Mouse (Mus musculus) cerebellum, adult 11 months (tissue): ENCODE data around the gene Dohh.

Source experiments
- DNase-seq: peaks from one replicate; pipeline ENCODE4 v3.0.0; 2022

Gene Dohh

DNA sequence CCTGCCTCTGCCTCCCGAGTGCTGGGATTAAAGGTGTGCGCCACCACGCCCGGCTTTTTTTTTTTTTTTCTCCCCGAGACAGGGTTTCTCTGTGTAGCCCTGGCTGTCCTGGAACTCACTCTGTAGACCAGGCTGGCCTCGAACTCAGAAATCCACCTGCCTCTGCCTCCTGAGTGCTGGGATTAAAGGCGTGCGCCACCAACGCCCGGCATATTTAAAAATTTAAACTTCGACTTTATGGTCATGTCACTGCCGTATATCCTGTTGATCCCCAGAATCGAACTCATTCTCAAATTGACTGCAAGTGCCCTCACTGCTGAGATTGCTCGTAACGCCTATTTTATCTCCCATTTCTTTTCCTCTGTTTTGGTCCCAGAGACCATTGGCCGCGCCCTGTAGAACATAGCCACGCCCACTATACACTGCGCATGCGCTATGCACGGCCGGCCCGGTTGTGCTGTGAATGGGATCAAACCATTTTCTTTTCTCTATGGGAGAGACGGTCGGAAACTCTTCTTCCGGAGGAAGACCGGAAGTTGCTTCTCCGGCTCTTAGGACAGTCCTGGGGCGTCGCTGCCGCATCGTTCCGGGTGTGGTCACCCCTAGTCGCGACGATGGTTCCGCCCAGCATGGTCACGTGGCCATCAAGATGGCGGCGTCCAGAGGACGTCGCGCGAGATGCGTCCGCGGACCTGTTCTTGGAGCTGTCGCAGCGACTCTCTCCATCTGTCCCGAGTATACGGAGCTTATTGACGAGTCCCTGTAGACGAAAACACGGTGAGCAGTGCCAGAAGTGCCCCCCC lies at the start of gene Dohh, which contains the start of gene Gm48551:
Gene Dohh (plus strand): TSS at position 627 of the 803 bp plus-strand sequence.
Gene Gm48551 (plus strand): TSS at position 665 of the 803 bp plus-strand sequence.
- peak; percentile 99 for DNase-seq

DNA sequence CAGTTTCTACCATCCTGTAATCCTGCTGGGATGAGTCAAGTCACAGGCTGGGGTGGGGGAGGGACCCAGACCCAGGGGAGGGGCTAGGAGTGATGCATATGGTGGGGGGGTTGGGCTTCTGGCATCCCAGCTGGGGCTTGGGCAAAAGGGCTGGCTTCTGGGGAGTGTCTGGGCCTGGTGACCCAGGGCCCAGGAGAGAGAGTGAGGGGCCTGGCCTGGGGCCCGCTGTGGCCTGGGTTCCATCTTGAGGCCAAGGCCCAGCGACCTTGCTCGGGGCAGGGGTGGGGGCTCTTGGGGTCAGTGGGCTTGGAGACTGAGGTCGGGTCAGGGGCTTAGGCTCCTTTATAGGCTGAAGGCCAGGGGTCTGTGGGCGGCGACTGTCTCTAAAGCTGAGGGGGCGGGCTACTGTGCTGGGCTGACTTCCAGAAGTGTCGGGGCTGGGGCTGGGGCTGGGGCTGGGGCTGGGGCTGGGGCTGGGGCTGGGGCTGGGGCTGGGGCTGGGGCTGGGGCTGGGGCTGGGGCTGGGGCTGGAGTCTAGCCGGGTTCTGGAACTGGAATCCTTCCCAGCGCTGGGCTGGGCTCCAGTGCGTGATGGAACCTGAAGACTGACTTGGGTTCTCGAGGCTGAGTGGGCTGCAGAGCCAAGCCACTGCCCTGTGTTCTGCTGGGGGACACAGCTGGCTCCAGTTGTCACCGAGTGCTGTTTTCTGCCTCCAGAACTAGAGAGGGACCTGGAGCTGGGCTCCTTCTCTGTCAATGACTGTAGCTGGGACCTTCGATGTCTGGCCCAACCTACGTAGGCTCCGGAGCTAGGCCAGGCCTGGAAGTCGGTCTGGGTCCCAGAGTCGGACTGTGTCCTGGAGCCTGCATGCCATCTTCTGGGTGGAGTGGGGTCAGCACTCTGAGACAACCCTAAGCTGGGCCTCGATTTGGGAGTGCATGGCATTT lies 48.6 kb upstream of the Dohh start:
- no peak for DNase-seq

GRCm38 (mm10) chr10:81336558-81336957 lies 47.7 kb upstream of the Dohh start:
- no peak for DNase-seq

GRCm38 (mm10) chr10:81340551-81341332 lies 43.5 kb upstream of the Dohh start:
- no peak for DNase-seq

GRCm38 (mm10) chr10:81341333-81341949 lies 42.8 kb upstream of the Dohh start:
- DNase-seq: peak; percentile 54

GRCm38 (mm10) chr10:81342686-81343505 lies 41.3 kb upstream of the Dohh start, which contains the start of gene Gipc3:
Gipc3 (minus strand) TSS chr10:81343266.
- DNase-seq: no peak

- no peak for DNase-seq
These were observed 39.6 kb upstream of the Dohh start for GRCm38 (mm10) chr10:81344421-81345161.

GRCm38 (mm10) chr10:81345162-81345534 lies 39.1 kb upstream of the Dohh start:
- DNase-seq: no peak

GRCm38 (mm10) chr10:81346453-81347067 lies 37.7 kb upstream of the Dohh start:
- DNase-seq: no peak

GRCm38 (mm10) chr10:81349146-81349545 lies 35.1 kb upstream of the Dohh start:
- DNase-seq: no peak

DNA sequence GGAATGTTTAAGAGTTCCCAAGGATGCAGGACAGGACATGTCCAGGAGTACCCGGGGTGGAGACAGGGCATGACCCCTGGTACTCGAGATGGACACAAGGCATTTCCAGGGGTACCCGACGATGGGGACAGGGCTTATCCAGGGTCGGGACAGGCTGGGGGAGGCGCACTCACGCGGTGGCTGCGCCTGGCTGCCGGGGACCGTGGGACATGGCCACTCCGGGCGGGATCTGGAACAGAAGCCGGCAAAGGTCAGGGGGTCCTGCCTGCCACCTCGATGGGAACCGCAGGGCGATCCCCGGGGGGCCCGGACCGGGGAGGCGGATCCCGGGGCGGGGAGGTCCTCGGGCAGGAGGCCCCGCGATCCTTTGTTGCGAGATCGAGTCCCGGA lies 34.3 kb upstream of the Dohh start:
- no peak for DNase-seq

- peak; percentile 99 for DNase-seq
These were observed 33.7 kb upstream of the Dohh start, which contains the start of gene Hmg20b for GRCm38 (mm10) chr10:81350351-81351063. Hmg20b (minus strand) TSS chr10:81350480.

DNA sequence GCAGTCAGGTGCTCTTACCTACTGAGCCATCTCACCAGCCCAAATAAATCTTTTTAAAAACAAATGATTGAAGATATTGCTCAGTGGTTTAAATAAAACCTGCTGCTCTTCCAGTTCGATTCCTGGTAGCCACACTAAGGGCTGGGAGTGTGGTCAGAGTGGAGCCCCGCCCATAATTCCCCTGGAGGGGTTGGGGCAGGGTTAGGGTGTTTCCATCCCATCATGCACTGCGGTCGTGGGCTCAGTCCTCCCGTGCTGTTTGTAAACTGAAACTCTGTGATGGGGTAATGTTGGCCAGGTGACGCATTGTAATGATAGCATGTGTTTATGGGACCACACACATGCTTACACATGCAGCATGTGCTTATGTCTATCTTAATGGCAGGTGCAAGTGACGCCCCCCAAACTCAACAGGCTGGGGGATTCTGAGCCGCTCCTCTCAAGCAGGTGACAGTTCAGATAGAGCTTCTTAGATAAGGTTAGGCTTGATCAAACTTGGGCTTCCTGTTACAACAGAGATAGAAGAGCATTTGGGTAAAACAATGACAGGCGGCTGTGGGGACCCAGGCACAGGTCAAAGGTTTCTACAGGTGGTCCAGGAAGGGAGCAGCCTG lies 32.4 kb upstream of the Dohh start:
- no peak for DNase-seq

GRCm38 (mm10) chr10:81354738-81355477 lies 29.3 kb upstream of the Dohh start:
- no peak for DNase-seq

DNA sequence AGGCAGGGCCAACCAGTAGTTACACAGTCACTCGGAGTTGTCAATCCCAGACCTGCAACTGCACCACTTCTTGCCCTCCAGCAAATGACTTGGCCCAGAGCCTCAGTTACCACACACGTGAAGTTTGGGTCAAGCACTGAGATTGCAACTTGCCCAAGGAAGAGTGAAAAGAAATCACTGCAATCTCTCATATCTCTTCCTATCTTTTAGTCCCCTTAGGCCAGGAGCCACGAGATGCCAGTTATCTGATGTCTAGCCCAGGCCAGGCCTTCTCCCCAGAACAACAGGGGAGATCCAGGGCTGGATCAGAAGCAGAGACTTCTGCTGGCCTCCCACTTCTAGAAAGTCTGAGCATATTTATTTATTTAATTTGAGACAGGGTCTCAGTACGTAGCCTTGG lies 28.7 kb upstream of the Dohh start:
- DNase-seq: no peak

GRCm38 (mm10) chr10:81356352-81356990 lies 27.8 kb upstream of the Dohh start:
- DNase-seq: no peak

DNA sequence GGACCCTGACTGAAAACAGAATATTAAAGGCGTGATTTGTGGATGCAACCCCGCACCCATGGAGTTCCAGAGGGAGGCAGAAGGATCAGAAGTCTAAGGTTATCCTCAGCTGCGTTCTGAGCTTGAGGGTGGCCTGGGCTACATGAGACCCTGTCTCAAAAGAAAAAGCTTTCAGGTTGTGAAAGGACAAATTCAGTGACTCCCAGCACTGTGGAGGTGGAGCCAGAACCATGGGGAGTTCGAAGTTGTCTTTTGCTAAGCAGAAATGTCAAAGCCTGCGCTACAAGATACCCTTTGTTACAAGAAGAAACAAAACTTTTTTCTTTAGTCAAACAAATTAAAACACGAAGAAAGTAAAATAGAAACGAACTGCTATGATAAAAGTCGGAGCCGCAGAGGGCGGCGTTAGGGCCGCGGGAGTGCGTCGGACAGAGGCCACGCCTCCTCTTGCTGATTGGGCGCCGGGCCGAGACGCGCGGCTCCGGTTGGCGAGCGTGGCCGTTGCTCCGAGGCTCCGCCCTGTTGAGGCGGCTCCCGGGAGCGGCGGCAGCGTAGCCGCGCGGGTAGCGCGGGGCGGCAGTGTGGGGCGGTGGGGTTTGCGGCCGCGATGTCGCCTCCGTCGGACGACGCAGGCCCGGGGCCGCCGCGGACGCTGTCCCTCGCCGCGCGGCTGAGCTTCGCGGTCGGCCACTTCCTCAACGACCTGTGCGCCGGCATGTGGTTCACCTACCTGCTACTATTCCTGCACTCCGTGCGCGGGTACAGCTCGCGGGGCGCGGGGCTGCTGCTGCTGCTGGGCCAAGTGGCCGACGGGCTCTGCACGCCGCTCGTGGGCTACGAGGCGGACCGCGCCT lies 27.0 kb upstream of the Dohh start, which contains the start of gene Mfsd12:
Gene Mfsd12 (plus strand): TSS at position 501 of the 854 bp plus-strand sequence.
- peak; percentile 89 for DNase-seq
